Mouse (Mus musculus) heart, postnatal 0 days (tissue): ENCODE measurements around the gene Cdx2.

ENCODE experiments used
- CTCF ChIP-seq: IDR thresholded peaks from 2 replicates; pipeline ENCODE4 v1.5.1; 2016; ENCODE audit warnings: antibody characterized with exemption, control low read depth, low read depth
- EP300 ChIP-seq: IDR thresholded peaks from 2 replicates; pipeline ENCODE4 v1.6.1; 2016; ENCODE audit warnings: antibody characterized with exemption, low read depth

DNA sequence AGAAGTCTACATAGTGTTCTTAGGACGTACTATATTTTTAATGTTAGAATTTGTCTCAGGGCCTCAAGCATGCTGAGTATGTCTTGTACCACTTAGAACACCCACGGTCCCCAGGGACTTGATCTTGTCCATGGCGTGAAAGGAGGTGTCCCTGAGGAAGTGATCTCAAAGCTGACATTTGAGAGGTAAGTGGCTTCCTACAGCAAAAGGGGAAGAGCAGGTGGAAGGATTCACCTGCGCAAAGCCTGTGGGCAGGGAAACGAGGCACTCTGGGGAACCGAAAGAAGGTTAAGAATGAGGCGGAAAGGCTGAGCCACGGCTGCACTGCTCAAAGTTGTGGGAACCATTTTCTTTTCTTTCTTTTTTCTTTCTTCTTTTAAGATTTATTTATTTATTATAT, 44.9 kb upstream of the Cdx2 start:
- TF ChIP-seq CTCF (no peak), EP300 (no peak)
